Mouse (Mus musculus) right cerebral cortex, postnatal 25 days (tissue): Measurements from ENCODE around the gene Svip.

Experiments
- DNase-seq: peaks from one replicate; pipeline ENCODE4 v3.0.0; 2022

Gene Svip

GRCm38 (mm10) chr7:51960698-51961374 is 45.0 kb downstream of the Svip start:
- DNase-seq = no peak

- no peak for DNase-seq
Measured at GRCm38 (mm10) chr7:51957766-51958165, 48.1 kb downstream of the Svip start.

GRCm38 (mm10) chr7:51955424-51956041 is 50.3 kb downstream of the Svip start:
- DNase-seq = no peak
